In the genomic region with DNA sequence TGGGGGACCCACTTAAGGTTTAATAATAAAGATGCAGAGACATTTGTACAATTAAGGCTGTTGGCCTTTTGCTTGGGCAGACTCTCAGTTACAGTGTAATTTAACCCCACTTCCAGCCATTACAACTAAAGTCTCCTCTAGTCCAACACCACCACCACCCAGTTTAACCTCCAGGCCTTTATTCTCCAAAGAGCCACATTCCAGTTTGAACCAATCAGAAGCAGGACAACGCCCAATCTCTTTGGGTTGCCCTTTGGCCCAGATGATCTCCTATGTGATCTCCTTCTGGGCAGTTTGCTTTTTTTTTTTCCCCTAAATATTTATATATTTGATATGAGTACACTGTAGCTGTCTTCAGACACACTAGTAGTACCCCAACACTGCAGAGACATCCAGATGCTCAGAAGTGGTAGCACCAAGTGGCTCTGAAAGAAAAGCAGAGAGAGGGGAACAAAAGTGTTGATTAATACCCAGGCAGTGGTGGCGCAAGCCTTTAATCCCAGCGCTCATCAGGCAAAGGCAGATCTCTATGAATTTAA, we compare ENCODE assay signal across 21 mouse cellular contexts. TPM values are rescaled to one million over a fixed set of nuclear protein-coding genes. Genes with fewer than 3 reads are reported as not detected.
A peak's percentile ranks its signal among the peaks of the same experiment; 100 is the strongest.
DNase-seq lines count a peak whose midpoint lies in the region; ATAC-seq lines count a peak whose summit lies in the region.
"Had no signal": no experiment of that assay in that cellular context is flagged by ENCODE, and none has a peak within 500 bp of the region (broad histone marks: within the 10 kb centered on the region; RNA-seq: fewer than 3 reads in every experiment).

No protein-coding gene starts in this region.

- peak; percentile 71 for ATAC-seq in erythroid progenitor cell, adult 5-6 weeks (replicated peaks; ENCODE audit: low FRiP score, poor library complexity, severe bottlenecking)
- 0 out of 2 replicates have a peak, but pooled peaks have one; percentile 6 for ATAC-seq in megakaryocyte progenitor cell, adult 5-6 weeks (replicated peaks; ENCODE audit: poor library complexity)
- ATAC-seq: forebrain, embryonic 13.5 days; hindbrain, postnatal 0 days; intestine, embryonic 15.5 days; midbrain, embryonic 13.5 days had no signal

- peak; percentile 57 for DNase-seq in heart, adult 11 months
- DNase-seq in heart, postnatal 4 days = no peak
- DNase-seq in ES-CJ7 (ENCODE audit: low read depth, low spot score) = peak; percentile 91
- no peak for DNase-seq in cerebellum, adult 11 months
- no peak for DNase-seq in layer of hippocampus, adult 11-12 months (ENCODE audit: low spot score)
- DNase-seq: adrenal gland, postnatal 10 days; cerebellum, adult 18-20 months; cerebellum, postnatal 10 days; gastrocnemius, postnatal 14 days; kidney, adult 2 months; kidney, postnatal 4 days; layer of hippocampus, postnatal 36 days; lung, postnatal 36 days; right cerebral cortex, postnatal 25 days; thymus, postnatal 14 days had no signal

RNA-seq across cellular contexts. Expression of a gene that starts 8.0 kb away (rescaled TPM):
- total RNA-seq in heart, postnatal 4 days (2021) = 10 to 100 TPM; 56.2 to 56.9 TPM
- total RNA-seq in erythroid progenitor cell, adult 5-6 weeks (2015; ENCODE audit: low replicate concordance) = 12.6 and 17.7 TPM in 2 replicates
- 12.0 and 13.2 TPM in 2 replicates for total RNA-seq in erythroid progenitor cell, adult 5-6 weeks (2017; ENCODE audit: low replicate concordance)
- total RNA-seq in megakaryocyte progenitor cell, adult 5-6 weeks (2015) = 24.5 and 25.6 TPM in 2 replicates
- 28.9 and 31.3 TPM in 2 replicates for total RNA-seq in megakaryocyte progenitor cell, adult 5-6 weeks (2017)

RNA-seq across cellular contexts. Expression of a gene that starts 12.7 kb away (rescaled TPM):
- 100 to 1,000 TPM; 146 to 151 TPM for total RNA-seq in heart, postnatal 4 days (2021)
- 255 and 262 TPM in 2 replicates for total RNA-seq in erythroid progenitor cell, adult 5-6 weeks (2015; ENCODE audit: low replicate concordance)
- total RNA-seq in erythroid progenitor cell, adult 5-6 weeks (2017; ENCODE audit: low replicate concordance) = 349 and 393 TPM in 2 replicates
- total RNA-seq in megakaryocyte progenitor cell, adult 5-6 weeks (2015) = 281 and 308 TPM in 2 replicates
- total RNA-seq in megakaryocyte progenitor cell, adult 5-6 weeks (2017) = 348 and 456 TPM in 2 replicates

RNA-seq across cellular contexts. Expression of a gene that starts 25.9 kb away (rescaled TPM):
- 10 to 100 TPM; 68.2 to 68.9 TPM for total RNA-seq in heart, postnatal 4 days (2021)
- 68.1 and 70.4 TPM in 2 replicates for total RNA-seq in erythroid progenitor cell, adult 5-6 weeks (2015; ENCODE audit: low replicate concordance)
- 31.3 and 38.0 TPM in 2 replicates for total RNA-seq in erythroid progenitor cell, adult 5-6 weeks (2017; ENCODE audit: low replicate concordance)
- total RNA-seq in megakaryocyte progenitor cell, adult 5-6 weeks (2015) = 157 and 195 TPM in 2 replicates
- 119 and 137 TPM in 2 replicates for total RNA-seq in megakaryocyte progenitor cell, adult 5-6 weeks (2017)

RNA-seq across cellular contexts. Expression of a gene that starts 36.7 kb away (rescaled TPM):
- total RNA-seq in heart, postnatal 4 days (2021) = 10 to 100 TPM; 20.1 to 21.2 TPM
- total RNA-seq in erythroid progenitor cell, adult 5-6 weeks (2015; ENCODE audit: low replicate concordance) = 13.3 and 16.8 TPM in 2 replicates
- total RNA-seq in erythroid progenitor cell, adult 5-6 weeks (2017; ENCODE audit: low replicate concordance) = 11.6 and 11.7 TPM in 2 replicates
- 45.2 and 51.0 TPM in 2 replicates for total RNA-seq in megakaryocyte progenitor cell, adult 5-6 weeks (2015)
- total RNA-seq in megakaryocyte progenitor cell, adult 5-6 weeks (2017) = 41.1 and 51.0 TPM in 2 replicates

RNA-seq across cellular contexts. Expression of a gene that starts 37.1 kb away (rescaled TPM):
- total RNA-seq in heart, postnatal 4 days (2021) = 1 to 10 TPM; 7.7 to 8.9 TPM
- 2.5 and 5.0 TPM in 2 replicates for total RNA-seq in erythroid progenitor cell, adult 5-6 weeks (2015; ENCODE audit: low replicate concordance)
- total RNA-seq in erythroid progenitor cell, adult 5-6 weeks (2017; ENCODE audit: low replicate concordance) = 4.9 and 5.3 TPM in 2 replicates
- total RNA-seq in megakaryocyte progenitor cell, adult 5-6 weeks (2015) = 10.3 and 11.1 TPM in 2 replicates
- 13.2 and 16.2 TPM in 2 replicates for total RNA-seq in megakaryocyte progenitor cell, adult 5-6 weeks (2017)

Comparison
In these comparisons a context has a peak if more than half of its experiments do, and no peak if none do; other contexts are left out.
1. DNase-seq: peak in heart, adult 11 months (single experiment) and ES-CJ7 (single experiment); none in heart, postnatal 4 days (single experiment), cerebellum, adult 11 months (single experiment) and layer of hippocampus, adult 11-12 months (single experiment).